Mouse (Mus musculus) C2C12 (cell line): Measurements from ENCODE around the gene Tex35.

Experiments
- CTCF ChIP-seq: IDR thresholded peaks from one replicate; pipeline ENCODE4 v1.5.1; 2011; ENCODE audit not compliant: control insufficient read depth, insufficient read depth, insufficient read length
- MAX ChIP-seq: IDR thresholded peaks from one replicate; pipeline ENCODE4 v1.6.1; 2011; ENCODE audit warnings: mild to moderate bottlenecking, control low read depth
- MYOG ChIP-seq: IDR thresholded peaks from one replicate; pipeline ENCODE4 v1.6.1; 2011; ENCODE audit not compliant: control insufficient read depth, insufficient read length; ENCODE audit errors: extremely low read depth
- USF1 ChIP-seq: IDR thresholded peaks from one replicate; pipeline ENCODE4 v1.6.1; 2011; ENCODE audit warnings: low read depth, mild to moderate bottlenecking, control low read depth, moderate library complexity

- TF ChIP-seq CTCF (no peak), USF1 (no peak), MYOG (no peak), MAX (no peak)
Measured at GRCm38 (mm10) chr1:157153781-157154180, 45.3 kb upstream of the Tex35 start.
